Mouse (Mus musculus): Measurements from ENCODE around the gene Hivep2. TPM values are rescaled to one million over a fixed set of nuclear protein-coding genes. Genes with fewer than 3 reads are reported as not detected.

Gene Hivep2
- polyA plus RNA-seq, 1 experiment from 2014 or later, result 3.8 TPM

- H3K27ac ChIP-seq (replicated peaks), result peak overlapping the region; percentile 100; the same call in 1 of the 2 replicates
- H3K4me2 ChIP-seq, result peak overlapping the region; percentile 97
- 14% methylated on average over 8 of the region's 8 CpGs for WGBS
- no peaks in the 10 kb centered on the region for H3K36me3 ChIP-seq
- peak overlapping the region; percentile 87 for H3K4me3 ChIP-seq
- no peak for ATAC-seq (ENCODE audit: extremely low read depth, insufficient number of reproducible peaks, low FRiP score, low TSS enrichment)
- H3K4me1 ChIP-seq, result peaks cover 12% of the 10 kb centered on the region
- H3K9ac ChIP-seq, result peak overlapping the region; percentile 98
- no peaks in the 10 kb centered on the region for H3K27me3 ChIP-seq (replicated peaks)
- no peaks in the 10 kb centered on the region for H3K9me3 ChIP-seq
Observed at GRCm38 (mm10) chr10:13963908-13964500, 1.9 kb upstream of the Hivep2 start.

DNA sequence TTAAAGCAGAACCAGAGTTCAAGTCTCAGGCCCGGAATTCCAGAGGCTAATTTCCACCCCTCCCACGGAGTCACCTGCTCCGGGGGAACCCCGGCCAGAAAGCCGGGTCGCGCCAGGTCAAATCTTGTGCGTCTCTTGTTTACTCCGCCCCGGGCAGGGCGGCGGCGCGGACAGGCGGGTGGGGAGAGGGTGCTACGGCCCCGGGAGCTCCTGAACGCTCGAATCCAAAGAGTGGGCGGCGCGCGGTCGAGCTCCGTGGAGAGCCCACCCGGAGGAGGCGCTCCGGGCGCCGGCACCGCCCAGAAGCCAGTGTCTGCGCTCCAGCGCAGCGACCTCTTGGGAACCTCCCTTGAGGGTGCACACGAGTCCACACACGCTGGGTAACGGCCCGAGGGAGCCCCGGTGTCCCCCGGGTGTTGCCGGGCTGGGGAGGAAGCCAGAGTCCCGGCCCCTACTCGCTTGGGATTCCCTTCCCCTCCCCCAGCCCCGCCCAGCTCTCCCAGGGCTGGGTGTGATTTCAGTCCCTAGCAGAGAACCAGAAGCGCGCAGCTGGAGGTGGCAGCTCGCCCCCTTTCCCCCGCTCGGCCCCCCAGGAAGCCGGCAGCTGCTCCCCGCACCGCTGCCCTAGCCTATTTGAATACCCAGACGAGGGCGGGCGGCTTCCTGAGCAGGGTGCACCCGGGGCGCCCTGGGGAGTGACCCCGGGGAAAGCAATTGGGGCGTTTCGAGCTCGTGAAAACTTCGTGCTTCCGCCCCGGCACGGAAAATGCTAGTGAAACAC lies 1.2 kb upstream of the Hivep2 start:
- peak; percentile 15; the same call in 1 of the 2 replicates for ATAC-seq (ENCODE audit: extremely low read depth, insufficient number of reproducible peaks, low FRiP score, low TSS enrichment)

GRCm38 (mm10) chr10:13965316-13965973 lies 430 bp upstream of the Hivep2 start:
- peak; percentile 53; the same call in 1 of the 2 replicates for ATAC-seq (ENCODE audit: extremely low read depth, insufficient number of reproducible peaks, low FRiP score, low TSS enrichment)
- no peaks in the 10 kb centered on the region for H3K27me3 ChIP-seq (replicated peaks)
- H3K9ac ChIP-seq, result peak overlapping the region; percentile 98
- peaks cover 15% of the 10 kb centered on the region for H3K4me1 ChIP-seq
- H3K36me3 ChIP-seq, result no peaks in the 10 kb centered on the region
- peak overlapping the region; percentile 87 for H3K4me3 ChIP-seq
- H3K4me2 ChIP-seq, result peak overlapping the region; percentile 97
- under 1% methylated on average over 48 of the region's 54 CpGs for WGBS
- no peaks in the 10 kb centered on the region for H3K9me3 ChIP-seq
- peak overlapping the region; percentile 100 for H3K27ac ChIP-seq (replicated peaks)

More for the DNA sequence above, 1.2 kb upstream of the Hivep2 start:
- Histone ChIP-seq H3K27ac (replicated peaks) (peak overlapping the region; percentile 100), H3K4me2 (peak overlapping the region; percentile 97), H3K9me3 (no peaks in the 10 kb centered on the region), H3K4me3 (peak overlapping the region; percentile 87), H3K9ac (peak overlapping the region; percentile 98), H3K4me1 (peaks cover 12% of the 10 kb centered on the region), H3K36me3 (no peaks in the 10 kb centered on the region), H3K27me3 (replicated peaks) (no peaks in the 10 kb centered on the region)
- whole genome bisulfite sequencing, result under 1% methylated on average over 62 of the region's 65 CpGs

GRCm38 (mm10) chr10:13966830-13967450 lies 1.1 kb downstream of the Hivep2 start:
- WGBS, result 1% methylated on average over 56 of the region's 66 CpGs
- H3K4me1 ChIP-seq, result peaks cover 15% of the 10 kb centered on the region
- no peaks in the 10 kb centered on the region for H3K27me3 ChIP-seq (replicated peaks)
- peak overlapping the region; percentile 87 for H3K4me3 ChIP-seq
- H3K36me3 ChIP-seq, result no peaks in the 10 kb centered on the region
- H3K9ac ChIP-seq, result peak overlapping the region; percentile 98
- H3K9me3 ChIP-seq, result no peaks in the 10 kb centered on the region
- peak; percentile 18; the same call in 1 of the 2 replicates for ATAC-seq (ENCODE audit: extremely low read depth, insufficient number of reproducible peaks, low FRiP score, low TSS enrichment)
- peak overlapping the region; percentile 97 for H3K4me2 ChIP-seq
- H3K27ac ChIP-seq (replicated peaks), result peak overlapping the region; percentile 100

DNA sequence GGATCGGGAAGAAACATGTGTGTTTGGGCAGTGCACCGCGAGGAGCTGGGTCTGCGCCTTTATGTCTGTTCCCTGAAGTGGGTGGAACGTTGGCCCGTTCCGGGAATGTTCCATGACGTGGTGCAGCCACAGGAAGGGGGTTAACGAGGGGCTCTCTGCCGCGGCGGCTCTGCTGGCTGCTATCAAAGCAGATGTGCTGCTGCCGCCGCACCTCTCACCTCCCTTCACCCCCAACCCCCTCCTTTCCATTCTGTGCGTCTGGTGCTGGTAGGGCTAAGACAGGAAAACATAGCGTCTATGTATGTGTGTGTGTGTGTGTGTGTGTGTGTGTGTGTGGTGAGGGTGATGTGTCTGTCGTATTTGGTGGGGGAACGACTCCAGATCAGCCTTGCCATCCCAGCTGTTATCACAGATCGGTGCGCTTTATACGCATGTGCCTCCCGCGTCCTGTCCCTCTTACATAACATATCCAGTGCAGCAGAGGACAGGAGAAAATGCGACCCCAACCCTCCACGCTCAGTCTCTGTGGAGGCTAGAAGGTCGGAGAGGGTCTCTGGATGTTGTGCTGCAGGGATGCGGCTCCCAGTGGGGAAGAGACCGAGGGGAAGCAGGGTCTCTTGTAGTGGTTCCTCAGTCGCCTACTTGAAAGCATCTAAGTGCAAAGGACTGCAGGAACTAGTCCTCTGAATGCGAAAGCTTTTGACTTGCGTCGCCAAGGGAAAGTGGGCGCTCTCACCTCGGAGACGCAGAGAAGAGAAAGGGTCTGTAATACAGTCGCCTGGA lies 1.8 kb downstream of the Hivep2 start:
- peak; percentile 49; the same call in 1 of the 2 replicates for ATAC-seq (ENCODE audit: extremely low read depth, insufficient number of reproducible peaks, low FRiP score, low TSS enrichment)
- WGBS, result under 1% methylated on average over 36 of the region's 36 CpGs

DNA sequence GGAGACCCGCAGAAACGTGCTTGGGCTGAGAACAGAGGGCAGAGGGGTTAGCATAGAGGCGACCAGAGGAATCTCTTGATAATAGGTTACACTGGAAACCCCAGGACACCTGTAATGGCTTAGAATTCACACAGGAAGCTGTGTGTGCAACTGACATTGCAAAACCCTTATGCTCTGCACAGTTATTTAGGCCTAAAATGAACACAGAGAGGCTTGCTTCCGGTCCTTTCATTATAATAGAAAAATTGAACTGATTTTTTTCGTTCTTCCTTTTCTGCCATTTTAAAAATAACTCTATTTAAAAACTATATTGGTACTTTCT lies 2.3 kb downstream of the Hivep2 start:
- Histone ChIP-seq H3K4me2 (peak overlapping the region; percentile 97), H3K36me3 (no peaks in the 10 kb centered on the region), H3K27me3 (replicated peaks) (no peaks in the 10 kb centered on the region), H3K4me1 (peaks cover 15% of the 10 kb centered on the region), H3K27ac (replicated peaks) (peak overlapping the region; percentile 100), H3K9ac (peak overlapping the region; percentile 98), H3K4me3 (peak overlapping the region; percentile 87), H3K9me3 (no peaks in the 10 kb centered on the region)
- 14% methylated on average over 5 of the region's 5 CpGs for WGBS
- ATAC-seq (ENCODE audit: extremely low read depth, insufficient number of reproducible peaks, low FRiP score, low TSS enrichment), result no peak

More for the DNA sequence above, 1.8 kb downstream of the Hivep2 start:
- Histone ChIP-seq H3K4me3 (peak overlapping the region; percentile 87), H3K9me3 (no peaks in the 10 kb centered on the region), H3K36me3 (no peaks in the 10 kb centered on the region), H3K27ac (replicated peaks) (peak overlapping the region; percentile 100), H3K4me2 (peak overlapping the region; percentile 97), H3K9ac (peak overlapping the region; percentile 98), H3K4me1 (peaks cover 15% of the 10 kb centered on the region), H3K27me3 (replicated peaks) (no peaks in the 10 kb centered on the region)

DNA sequence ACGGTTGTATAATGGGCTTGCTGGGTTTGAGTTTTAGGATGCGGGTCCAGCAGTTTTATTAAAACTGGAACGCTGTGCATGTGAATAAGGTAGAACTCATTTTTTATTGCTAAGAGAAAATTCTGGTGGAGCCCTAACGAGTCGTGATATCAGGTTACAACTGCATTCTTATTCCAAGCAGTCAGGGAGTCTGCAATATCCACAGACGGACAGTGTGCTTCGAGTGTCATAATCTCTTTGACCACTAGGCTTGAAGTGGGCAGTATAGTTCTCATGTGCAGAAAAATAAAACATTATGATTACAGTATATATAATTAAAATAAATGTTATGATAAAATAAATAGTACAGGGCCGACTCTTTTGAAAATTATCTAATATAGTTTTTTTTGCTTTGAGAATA lies 3.1 kb downstream of the Hivep2 start:
- no peak for ATAC-seq (ENCODE audit: extremely low read depth, insufficient number of reproducible peaks, low FRiP score, low TSS enrichment)
- H3K27ac ChIP-seq (replicated peaks), result no peak overlapping the region
- peak overlapping the region; percentile 97 for H3K4me2 ChIP-seq
- no peaks in the 10 kb centered on the region for H3K27me3 ChIP-seq (replicated peaks)
- H3K4me3 ChIP-seq, result no peak overlapping the region
- peaks cover 22% of the 10 kb centered on the region for H3K4me1 ChIP-seq
- H3K36me3 ChIP-seq, result no peaks in the 10 kb centered on the region
- H3K9ac ChIP-seq, result no peak overlapping the region
- H3K9me3 ChIP-seq, result no peaks in the 10 kb centered on the region
- WGBS, result 26% methylated on average over 8 of the region's 8 CpGs

DNA sequence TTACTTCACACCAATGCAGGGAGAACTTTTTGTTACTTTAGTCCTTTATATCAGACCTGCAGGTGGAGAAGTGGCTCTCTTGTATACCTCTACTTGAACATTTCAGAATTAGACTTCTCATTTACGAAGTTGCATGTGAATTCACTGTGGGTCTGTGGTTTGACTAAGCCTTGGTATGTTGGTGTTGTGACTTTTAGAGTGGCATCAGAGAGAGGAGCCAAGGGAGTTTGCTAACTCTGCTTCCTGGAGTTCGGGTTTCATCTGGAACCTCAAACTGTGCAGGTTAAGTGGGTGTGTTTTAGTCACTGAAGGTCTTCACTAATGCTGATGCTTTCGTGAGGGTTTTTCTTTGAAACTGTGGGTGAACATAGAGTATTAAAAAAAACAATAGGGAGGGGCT lies 4.4 kb downstream of the Hivep2 start:
- no peak for ATAC-seq (ENCODE audit: extremely low read depth, insufficient number of reproducible peaks, low FRiP score, low TSS enrichment)
- H3K4me2 ChIP-seq, result no peak overlapping the region
- 72% methylated on average over 3 of the region's 3 CpGs for WGBS
- H3K27ac ChIP-seq (replicated peaks), result no peak overlapping the region
- peaks cover 32% of the 10 kb centered on the region for H3K4me1 ChIP-seq
- H3K9me3 ChIP-seq, result no peaks in the 10 kb centered on the region
- no peaks in the 10 kb centered on the region for H3K27me3 ChIP-seq (replicated peaks)
- H3K36me3 ChIP-seq, result no peaks in the 10 kb centered on the region
- H3K9ac ChIP-seq, result no peak overlapping the region
- no peak overlapping the region for H3K4me3 ChIP-seq

DNA sequence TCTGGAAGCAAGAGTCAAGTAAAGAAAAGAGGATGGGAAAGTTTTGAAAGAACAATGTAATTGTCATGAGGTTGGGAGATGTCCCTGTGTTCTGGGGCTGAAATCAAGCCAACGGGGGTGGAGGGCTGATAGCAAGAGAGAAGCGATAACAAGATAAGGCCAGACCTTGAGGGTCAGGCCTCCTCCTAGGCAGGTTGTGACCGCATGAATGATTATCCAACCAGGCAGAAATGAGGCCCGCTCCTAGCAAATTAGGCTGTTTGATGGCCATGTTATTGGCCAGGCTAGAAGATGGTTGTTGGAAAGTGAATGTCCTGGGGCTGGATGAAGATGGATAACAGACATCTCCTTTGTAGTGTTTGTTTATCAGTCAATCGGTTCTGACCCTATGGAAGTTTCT lies 5.4 kb downstream of the Hivep2 start:
- no peak overlapping the region for H3K9ac ChIP-seq
- no peaks in the 10 kb centered on the region for H3K9me3 ChIP-seq
- H3K27ac ChIP-seq (replicated peaks), result no peak overlapping the region
- peaks cover 42% of the 10 kb centered on the region for H3K4me1 ChIP-seq
- 46% methylated on average over 5 of the region's 5 CpGs for WGBS
- no peaks in the 10 kb centered on the region for H3K36me3 ChIP-seq
- H3K27me3 ChIP-seq (replicated peaks), result no peaks in the 10 kb centered on the region
- no peak overlapping the region for H3K4me3 ChIP-seq
- H3K4me2 ChIP-seq, result no peak overlapping the region
- no peak for ATAC-seq (ENCODE audit: extremely low read depth, insufficient number of reproducible peaks, low FRiP score, low TSS enrichment)

DNA sequence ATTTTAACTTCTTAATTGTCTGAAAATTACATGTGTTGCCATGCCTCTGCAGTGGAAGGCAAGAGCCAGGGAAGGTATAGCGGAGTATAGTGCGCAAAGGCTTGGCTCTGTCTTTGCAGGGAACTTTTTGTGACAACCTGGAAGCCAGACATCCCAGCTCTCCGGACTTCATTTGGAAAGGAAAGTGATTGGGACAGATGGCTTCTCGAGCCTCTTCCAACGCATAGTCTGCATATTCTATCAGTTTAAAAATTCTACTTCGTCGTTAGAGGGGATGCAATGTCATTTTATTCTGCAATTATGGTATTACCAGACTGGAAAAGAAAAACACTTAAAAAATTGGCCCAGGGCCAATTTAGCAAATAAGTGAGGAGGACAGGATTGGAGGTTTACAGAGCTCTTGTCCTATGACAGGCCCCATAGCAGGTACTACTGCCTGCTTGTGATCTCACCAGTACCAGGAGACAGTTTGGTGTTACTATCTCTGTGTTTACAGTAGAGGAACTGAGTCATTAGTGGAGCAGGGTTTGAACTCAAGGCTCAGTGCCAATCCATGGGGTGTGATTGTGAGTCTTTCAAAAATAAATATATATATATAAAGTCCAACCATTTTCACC lies 7.8 kb downstream of the Hivep2 start:
- H3K27me3 ChIP-seq (replicated peaks), result no peaks in the 10 kb centered on the region
- 0 out of 2 replicates have a peak overlapping the region, but pooled peaks have one; percentile 62 for H3K27ac ChIP-seq (replicated peaks)
- no peak overlapping the region for H3K4me3 ChIP-seq
- no peak overlapping the region for H3K9ac ChIP-seq
- no peak for ATAC-seq (ENCODE audit: extremely low read depth, insufficient number of reproducible peaks, low FRiP score, low TSS enrichment)
- H3K9me3 ChIP-seq, result no peaks in the 10 kb centered on the region
- no peaks in the 10 kb centered on the region for H3K36me3 ChIP-seq
- WGBS, result 71% methylated on average over 7 of the region's 7 CpGs
- H3K4me2 ChIP-seq, result no peak overlapping the region
- H3K4me1 ChIP-seq, result peaks cover 58% of the 10 kb centered on the region

Measured in heart, embryonic 13.5 days (tissue).